Mouse (Mus musculus) CH12.LX (cell line): ENCODE measurements around the gene Endou.

Experiments used
- CTCF ChIP-seq, 2 experiments: IDR thresholded peaks in 1 of 2; conservative IDR thresholded peaks in 1 of 2; 2 replicates each; pipeline ENCODE4 v1.5.1; 2011 to 2012; ENCODE audit warnings: low read depth in 2 of 2, low read length in 2 of 2, improper control_type of control experiment in 1 of 2, inconsistent platforms in 1 of 2, mild to moderate bottlenecking in 1 of 2, moderate library complexity in 1 of 2
- IRF4 ChIP-seq: IDR thresholded peaks from 2 replicates; pipeline ENCODE4 v1.6.1; 2014; ENCODE audit warnings: low read depth, mild to moderate bottlenecking, inconsistent platforms, low read length, improper control_type of control experiment
- MAZ ChIP-seq: IDR thresholded peaks from 2 replicates; pipeline ENCODE4 v1.6.1; 2012; ENCODE audit warnings: low read depth, mild to moderate bottlenecking, inconsistent platforms, low read length, improper control_type of control experiment, moderate library complexity

GRCm38 (mm10) chr15:97673256-97674000 lies 57.7 kb downstream of the Endou start:
- TF ChIP-seq CTCF (conservative IDR thresholded peaks at IDR 0.05 in 1 of 2, IDR thresholded peaks at IDR 0.05 in 1 of 2; ENCODE audit: low read depth in 2 of 2, low read length in 2 of 2) (no peak), IRF4 (no peak), MAZ (no peak)
